ENCODE assay signal across 7 mouse cellular contexts in the genomic region with DNA sequence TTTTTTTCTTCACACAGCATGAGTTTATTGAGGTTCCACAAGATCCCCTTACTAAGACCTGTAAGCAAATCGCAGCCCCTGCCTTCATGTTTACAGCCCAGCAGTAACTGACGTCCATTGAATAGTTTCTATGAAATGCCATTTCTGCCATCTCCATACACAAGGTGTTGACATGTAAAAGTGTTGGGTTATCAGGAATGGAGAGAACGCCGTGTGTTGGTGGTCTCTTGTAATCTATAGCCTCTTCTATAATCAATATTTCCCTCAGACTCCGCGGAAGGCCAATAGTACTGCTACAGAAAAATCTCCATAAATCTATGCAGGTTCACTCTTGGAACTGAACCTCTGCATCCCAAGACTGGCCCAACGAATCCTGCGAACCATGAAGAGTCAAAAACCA. TPM values are rescaled to one million over a fixed set of nuclear protein-coding genes. Genes with fewer than 3 reads are reported as not detected.
DNase-seq lines count a peak whose midpoint lies in the region; ATAC-seq and TF ChIP-seq lines count a peak whose summit lies in the region.

No protein-coding gene starts in this region.

- H3K4me3 ChIP-seq in lung, embryonic 15.5 days, result peak overlapping the region; percentile 66
- H3K4me3 ChIP-seq in forebrain, embryonic 12.5 days (replicated peaks), result peak overlapping the region; percentile 58
- peak overlapping the region; percentile 56 for H3K4me3 ChIP-seq in limb, embryonic 12.5 days (replicated peaks)
- peak overlapping the region; percentile 71 for H3K4me3 ChIP-seq in olfactory bulb, adult 2 months (ENCODE audit: insufficient read depth, low read depth, low read length)

- H3K36me3 ChIP-seq in lung, embryonic 15.5 days, result no peaks in the 10 kb centered on the region
- no peaks in the 10 kb centered on the region for H3K36me3 ChIP-seq in forebrain, embryonic 12.5 days (replicated peaks)
- H3K36me3 ChIP-seq in limb, embryonic 12.5 days, result no peaks in the 10 kb centered on the region

- peak overlapping the region; percentile 75 for H3K4me2 ChIP-seq in lung, embryonic 15.5 days
- H3K4me2 ChIP-seq in forebrain, embryonic 12.5 days, result peak overlapping the region; percentile 81
- H3K4me2 ChIP-seq in limb, embryonic 12.5 days, result peak overlapping the region; percentile 81

- TF ChIP-seq CTCF in olfactory bulb, adult 2 months (IDR thresholded peaks at IDR 0.05; ENCODE audit: insufficient read depth, low read depth, low read length), result no peak

- H3K9ac ChIP-seq in lung, embryonic 15.5 days, result peak overlapping the region; percentile 50
- peak overlapping the region; percentile 66 for H3K9ac ChIP-seq in forebrain, embryonic 12.5 days
- peak overlapping the region; percentile 74 for H3K9ac ChIP-seq in limb, embryonic 12.5 days (replicated peaks)

- no peak for TF ChIP-seq POLR2A in olfactory bulb, adult 2 months (IDR thresholded peaks at IDR 0.05; ENCODE audit: insufficient read depth, low read depth, low read length)

- peak overlapping the region; percentile 76; the same call in 1 of the 2 replicates for H3K27ac ChIP-seq in lung, embryonic 15.5 days
- H3K27ac ChIP-seq in forebrain, embryonic 12.5 days, result 0 out of 2 replicates have a peak overlapping the region, but pooled peaks have one; percentile 51
- H3K27ac ChIP-seq in limb, embryonic 12.5 days, result peak overlapping the region; percentile 70; the same call in 1 of the 2 replicates
- no peak overlapping the region for H3K27ac ChIP-seq in olfactory bulb, adult 2 months (ENCODE audit: insufficient read depth, low read depth, low read length)

- no peak for DNase-seq in lung, postnatal 25 days (ENCODE audit: low spot score)
- no peak for DNase-seq in adrenal gland, postnatal 14 days
- DNase-seq in Muller cell, postnatal 12 days (ENCODE audit: inconsistent ontology term), result no peak

- peaks cover 42% of the 10 kb centered on the region for H3K4me1 ChIP-seq in lung, embryonic 15.5 days
- H3K4me1 ChIP-seq in forebrain, embryonic 12.5 days, result peaks cover 23% of the 10 kb centered on the region
- peaks cover 30% of the 10 kb centered on the region for H3K4me1 ChIP-seq in limb, embryonic 12.5 days (replicated peaks)
- H3K4me1 ChIP-seq in olfactory bulb, adult 2 months (ENCODE audit: control insufficient read depth, insufficient read depth, low read length), result peaks cover 11% of the 10 kb centered on the region

- no peaks in the 10 kb centered on the region for H3K9me3 ChIP-seq in lung, embryonic 15.5 days
- H3K9me3 ChIP-seq in forebrain, embryonic 12.5 days, result no peaks in the 10 kb centered on the region
- H3K9me3 ChIP-seq in limb, embryonic 12.5 days, result no peaks in the 10 kb centered on the region

- no peak for ATAC-seq in lung, embryonic 15.5 days (ENCODE audit: borderline replicate concordance, extremely low read depth, low FRiP score, low TSS enrichment)
- no peak for ATAC-seq in forebrain, embryonic 12.5 days (ENCODE audit: low FRiP score)
- no peak for ATAC-seq in limb, embryonic 12.5 days (ENCODE audit: insufficient number of reproducible peaks, insufficient read depth, low FRiP score, low TSS enrichment, low read depth)

- H3K27me3 ChIP-seq in lung, embryonic 15.5 days, result no peaks in the 10 kb centered on the region
- 0 out of 2 replicates have a peak, but pooled peaks cover 6% of the 10 kb centered on the region for H3K27me3 ChIP-seq in forebrain, embryonic 12.5 days
- no peaks in the 10 kb centered on the region for H3K27me3 ChIP-seq in limb, embryonic 12.5 days

- 34% methylated on average over 8 of the region's 8 CpGs for WGBS in lung, embryonic 15.5 days
- 46% methylated on average over 8 of the region's 8 CpGs for WGBS in forebrain, embryonic 12.5 days
- WGBS in limb, embryonic 12.5 days, result 41% methylated on average over 8 of the region's 8 CpGs
- 57% methylated on average over 8 of the region's 8 CpGs for WGBS in olfactory bulb, adult 2 months

RNA-seq across cellular contexts. Expression of a gene that starts 1.1 kb away (rescaled TPM):
- 44.0 and 49.8 TPM in 2 replicates for polyA plus RNA-seq in lung, embryonic 15.5 days (2015; fragmentation: Nextera tagmentation; extraction: Ambion mirVana)
- 53.4 and 56.5 TPM in 2 replicates for polyA plus RNA-seq in forebrain, embryonic 12.5 days (2016; fragmentation: Nextera tagmentation; extraction: Ambion mirVana)
- polyA plus RNA-seq in limb, embryonic 12.5 days (2016; fragmentation: Nextera tagmentation; extraction: Ambion mirVana), result 46.9 and 48.6 TPM in 2 replicates
- not detected in 2 replicates for polyA plus RNA-seq in olfactory bulb, adult 2 months (2012; ENCODE audit: insufficient read depth, insufficient read length, low replicate concordance, missing spikeins)
- 54.6 and 59.9 TPM in 2 replicates for total RNA-seq in adrenal gland, postnatal 14 days (2021)

RNA-seq across cellular contexts. Expression of a gene that starts 56.2 kb away (rescaled TPM):
- 71.5 and 81.2 TPM in 2 replicates for polyA plus RNA-seq in lung, embryonic 15.5 days (2015; fragmentation: Nextera tagmentation; extraction: Ambion mirVana)
- 539 and 554 TPM in 2 replicates for polyA plus RNA-seq in forebrain, embryonic 12.5 days (2016; fragmentation: Nextera tagmentation; extraction: Ambion mirVana)
- polyA plus RNA-seq in limb, embryonic 12.5 days (2016; fragmentation: Nextera tagmentation; extraction: Ambion mirVana), result 57.6 and 65.6 TPM in 2 replicates
- not detected in 2 replicates for polyA plus RNA-seq in olfactory bulb, adult 2 months (2012; ENCODE audit: insufficient read depth, insufficient read length, low replicate concordance, missing spikeins)
- 72.4 and 110 TPM in 2 replicates for total RNA-seq in adrenal gland, postnatal 14 days (2021)

Comparison
In these comparisons a context has a peak if more than half of its experiments do, and no peak if none do; other contexts are left out.
1. RNA of a gene that starts 1.1 kb away (polyA plus RNA-seq): 53.4 to 56.5 TPM in forebrain, embryonic 12.5 days, 44.0 to 49.8 TPM in lung, embryonic 15.5 days and 46.9 to 48.6 TPM in limb, embryonic 12.5 days; not detected in olfactory bulb, adult 2 months; every median in the first group is over 10 times any median in the second.
2. Peak in every context shown above with its lines, with median percentiles within 50 percentile points of each other: H3K4me2 ChIP-seq, H3K4me3 ChIP-seq and H3K9ac ChIP-seq.